Comparison of ENCODE assay signal across 8 mouse cellular contexts in the genomic region with DNA sequence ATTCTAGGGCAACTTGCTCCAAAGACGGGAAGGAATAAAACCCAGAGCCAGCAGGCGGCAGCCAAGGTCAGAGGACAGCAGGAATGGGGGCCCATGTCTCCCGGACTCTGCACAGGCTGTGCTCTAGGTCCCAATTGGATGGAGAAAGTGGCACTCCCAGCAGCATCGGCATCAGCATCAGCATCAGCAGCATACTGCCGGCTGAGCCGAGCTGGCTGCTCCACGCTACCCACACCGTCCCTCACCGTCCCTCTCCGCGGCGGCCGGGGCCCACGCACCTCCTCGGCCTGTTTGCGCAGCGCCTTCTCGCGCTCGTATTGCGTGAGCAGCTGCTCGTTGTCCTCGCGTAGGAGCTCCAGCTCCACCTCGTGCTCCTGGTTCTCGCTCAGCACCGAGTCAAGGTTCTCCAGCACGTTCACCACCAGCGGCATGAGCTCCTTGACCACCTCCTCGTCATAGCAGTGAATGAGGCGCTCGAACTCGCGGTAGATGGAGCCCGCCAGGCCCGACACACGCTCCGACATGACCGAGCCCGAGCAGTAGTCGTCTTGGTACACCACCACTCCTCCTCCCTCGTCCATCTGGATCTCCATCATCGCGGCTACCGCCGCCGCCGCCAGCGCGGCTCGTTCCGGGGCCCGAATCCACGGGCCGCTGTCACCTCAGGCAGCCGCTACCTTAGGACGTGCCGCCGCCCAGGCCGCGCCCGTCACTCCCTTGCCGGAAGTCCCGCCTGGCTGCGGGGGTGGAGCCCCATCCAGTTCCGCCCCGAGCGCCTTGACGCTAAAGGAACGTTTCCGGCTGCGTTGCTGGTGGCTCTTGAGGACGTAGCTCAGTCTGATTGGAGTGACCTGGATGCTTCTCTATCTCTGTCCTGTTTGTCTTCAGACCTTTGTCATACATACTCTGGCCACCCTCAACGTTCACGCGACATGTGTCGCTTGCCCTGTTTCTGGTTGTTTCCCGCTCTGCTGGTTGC. TPM values are rescaled to one million over a fixed set of nuclear protein-coding genes. Genes with fewer than 3 reads are reported as not detected.
DNase-seq lines count a peak whose midpoint lies in the region; ATAC-seq lines count a peak whose summit lies in the region.

A gene (minus strand): TSS at position 719 of the 979 bp plus-strand sequence.

- H3K36me3 ChIP-seq in hindbrain, embryonic 11.5 days (ENCODE audit: control insufficient read depth, insufficient read depth, low read length) = no peaks in the 10 kb centered on the region

- peak within 1 kb of the TSS; percentile 97 for H3K4me3 ChIP-seq in hindbrain, embryonic 11.5 days (ENCODE audit: low read depth, low read length)

- DNase-seq in MN1 (ENCODE audit: low spot score) = peak; percentile 96
- DNase-seq in cerebellum, adult 9-10 months = peak; percentile 93
- DNase-seq in frontal cortex, adult 2 months (ENCODE audit: extremely low spot score in 1 of 2, low spot score in 1 of 2) = peak; percentile 92 to 98
- peak; percentile 95 for DNase-seq in hindbrain, embryonic 11.5 days (ENCODE audit: low spot score)
- DNase-seq in layer of hippocampus, postnatal 10 days (ENCODE audit: low spot score in 2 of 2) = peak; percentile 94 to 96
- peak; percentile 98 for DNase-seq in lung, postnatal 10 days
- DNase-seq in ovary, postnatal 36 days (ENCODE audit: low spot score) = peak; percentile 94
- DNase-seq in thymus, postnatal 25 days = peak; percentile 96

- peak; percentile 98 for ATAC-seq in hindbrain, embryonic 11.5 days (ENCODE audit: low FRiP score)

- H3K27me3 ChIP-seq in hindbrain, embryonic 11.5 days (ENCODE audit: control insufficient read depth, insufficient read depth, low read length) = no peaks in the 10 kb centered on the region

- H3K9ac ChIP-seq in hindbrain, embryonic 11.5 days (ENCODE audit: low read depth, low read length) = peak within 1 kb of the TSS; percentile 93

- peaks cover 6% of the 10 kb centered on the region; the same call in 1 of the 2 replicates for H3K4me1 ChIP-seq in hindbrain, embryonic 11.5 days (replicated peaks; ENCODE audit: control insufficient read depth, insufficient read depth, low read length)

- WGBS in hindbrain, embryonic 11.5 days = under 1% methylated on average over 76 of the region's 78 CpGs

- H3K27ac ChIP-seq in hindbrain, embryonic 11.5 days (ENCODE audit: low read depth, low read length) = peak within 1 kb of the TSS; percentile 78

- H3K4me2 ChIP-seq in hindbrain, embryonic 11.5 days (replicated peaks; ENCODE audit: low read depth, low read length) = peak within 1 kb of the TSS; percentile 58

- H3K9me3 ChIP-seq in hindbrain, embryonic 11.5 days (ENCODE audit: control insufficient read depth, low read length) = no peaks in the 10 kb centered on the region

RNA-seq across cellular contexts. Expression of the gene that starts here (rescaled TPM):
- polyA plus RNA-seq in frontal cortex, adult 2 months (2012; rRNA removed) = 325 and 357 TPM in 2 replicates
- polyA plus RNA-seq in hindbrain, embryonic 11.5 days (2014; fragmentation: Nextera tagmentation; extraction: Ambion mirVana) = 39.1 and 50.9 TPM in 2 replicates
- 100 to 1,000 TPM; 276 to 287 TPM for total RNA-seq in layer of hippocampus, postnatal 10 days (2021)

Comparison
In these comparisons a context has a peak if more than half of its experiments do, and no peak if none do; other contexts are left out.
1. Peak in every context shown above with its lines: DNase-seq, ATAC-seq, H3K4me3 ChIP-seq and H3K27ac ChIP-seq.